In the genomic region with DNA sequence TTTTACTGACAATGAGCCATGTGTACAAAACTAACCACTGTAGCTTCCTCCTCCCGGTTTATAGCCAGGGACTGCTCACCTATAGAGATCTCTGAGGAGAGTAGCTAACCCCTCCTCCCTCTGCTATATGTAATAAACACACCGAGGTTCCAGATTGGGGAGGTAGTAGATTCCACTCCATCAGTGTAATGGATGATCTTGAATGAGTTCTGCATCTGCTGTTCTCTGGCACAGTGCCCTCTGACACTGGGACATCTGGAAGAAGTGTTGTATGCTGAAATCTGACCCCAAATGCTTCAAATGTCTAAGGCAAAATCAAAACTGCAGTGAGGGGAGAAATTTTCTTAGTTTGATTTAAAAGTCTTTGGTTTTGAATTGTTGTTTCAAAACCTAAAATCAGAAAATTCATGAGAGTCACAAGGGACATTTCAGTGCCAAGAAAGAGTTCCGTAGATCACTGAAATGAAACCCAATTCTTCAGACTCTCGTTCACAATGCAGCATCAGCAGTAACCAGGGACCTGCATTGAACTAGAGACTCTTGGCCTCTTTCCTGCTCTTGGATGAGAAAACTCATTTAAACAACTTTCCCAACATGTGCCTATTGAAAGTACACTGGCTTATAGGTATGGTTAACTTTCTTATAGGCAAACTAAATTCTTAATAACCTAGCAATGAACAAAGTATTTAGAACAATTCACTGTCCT, we compare ENCODE assay signal across 7 mouse cellular contexts. TPM values are rescaled to one million over a fixed set of nuclear protein-coding genes. Genes with fewer than 3 reads are reported as not detected.
DNase-seq lines count a peak whose midpoint lies in the region.

No protein-coding gene starts in this region.

- peak; percentile 43 for DNase-seq in kidney, postnatal 10 days
- no peak for DNase-seq in kidney, adult 9 months
- DNase-seq in embryo, embryonic 11 days = peak; percentile 48
- peak; percentile 80 for DNase-seq in gastrocnemius, postnatal 14 days
- peak; percentile 28 to 39 for DNase-seq in lung, postnatal 4 days
- DNase-seq in layer of hippocampus, adult 9-11 months = no peak
- no peak for DNase-seq in cerebellum, adult 9-10 months

- intact Hi-C loops in gastrocnemius, postnatal 14 days (cut with DNase I; ENCODE audit: low total_unique reads) = no loop called here

RNA-seq across cellular contexts. Expression of a gene that starts 17.5 kb away (rescaled TPM):
- 10 to 100 TPM; 12.9 to 14.4 TPM for total RNA-seq in gastrocnemius, postnatal 14 days (2021)

RNA-seq across cellular contexts. Expression of a gene that starts 51.7 kb away (rescaled TPM):
- total RNA-seq in gastrocnemius, postnatal 14 days (2021) = 100 to 1,000 TPM; 604 to 917 TPM

Comparison
In these comparisons a context has a peak if more than half of its experiments do, and no peak if none do; other contexts are left out.
1. DNase-seq: peak in kidney, postnatal 10 days (single experiment), embryo, embryonic 11 days (single experiment), gastrocnemius, postnatal 14 days (single experiment) and lung, postnatal 4 days (2 of 2); none in kidney, adult 9 months (single experiment), layer of hippocampus, adult 9-11 months (single experiment) and cerebellum, adult 9-10 months (single experiment).